In the genomic region with DNA sequence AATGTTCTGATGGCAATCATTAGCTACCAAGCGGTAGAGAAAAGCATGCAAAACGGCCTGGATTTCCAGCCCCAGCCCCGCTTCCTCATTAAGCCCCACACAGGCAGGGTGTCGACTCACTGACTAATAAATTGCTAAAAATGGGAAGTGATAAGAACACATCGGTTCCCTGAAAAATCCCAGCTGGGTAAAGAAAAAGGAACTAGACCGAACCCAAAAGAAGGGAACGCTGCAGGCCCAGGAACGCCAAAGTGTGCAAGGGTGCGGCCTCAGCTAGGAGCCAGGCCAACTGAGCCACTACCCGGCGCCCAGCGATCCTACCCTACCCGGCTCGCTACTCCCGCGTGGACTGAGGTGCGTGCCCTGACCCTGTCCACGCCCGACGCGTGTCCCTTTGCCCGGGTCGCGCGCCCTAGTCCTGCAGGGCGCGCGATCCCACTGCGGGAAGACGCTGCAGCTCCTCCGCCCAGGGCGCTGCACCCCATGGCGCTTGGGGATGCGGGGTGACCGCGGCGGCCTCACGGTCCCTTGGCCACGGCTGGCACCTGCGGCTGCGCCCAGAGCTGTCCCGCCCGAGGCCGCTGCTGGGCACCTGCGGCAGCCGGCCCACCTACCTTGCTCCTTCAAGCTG, we compare ENCODE assay signal across 8 mouse cellular contexts. TPM values are rescaled to one million over a fixed set of nuclear protein-coding genes. Genes with fewer than 3 reads are reported as not detected.
DNase-seq lines count a peak whose midpoint lies in the region; ATAC-seq and TF ChIP-seq lines count a peak whose summit lies in the region.

No protein-coding gene starts in this region.

- peak; percentile 37 for DNase-seq in layer of hippocampus, adult 11-12 months (ENCODE audit: low spot score)
- no peak for DNase-seq in layer of hippocampus, adult 9-10 months (ENCODE audit: low spot score)
- DNase-seq in ZHBTc4 (ENCODE audit: low read depth, low spot score): peak; percentile 35
- DNase-seq in lung, embryonic 14.5 days: peak; percentile 16

- WGBS in forebrain, embryonic 15.5 days: 2% methylated on average over 46 of the region's 46 CpGs
- WGBS in intestine, embryonic 15.5 days: 4% methylated on average over 44 of the region's 46 CpGs
- WGBS in lung, embryonic 14.5 days: 4% methylated on average over 46 of the region's 46 CpGs
- 3% methylated on average over 46 of the region's 46 CpGs for WGBS in olfactory bulb, adult 2 months

- H3K27me3 ChIP-seq in forebrain, embryonic 15.5 days: 0 out of 2 replicates have a peak, but pooled peaks cover 5% of the 10 kb centered on the region
- H3K27me3 ChIP-seq in intestine, embryonic 15.5 days (replicated peaks): peaks cover 13% of the 10 kb centered on the region
- peaks cover 27% of the 10 kb centered on the region for H3K27me3 ChIP-seq in lung, embryonic 14.5 days (ENCODE audit: insufficient read depth, low read length)

- H3K4me3 ChIP-seq in forebrain, embryonic 15.5 days: peak overlapping the region; percentile 64
- H3K4me3 ChIP-seq in intestine, embryonic 15.5 days (replicated peaks): peak overlapping the region; percentile 63
- peak overlapping the region; percentile 55 for H3K4me3 ChIP-seq in lung, embryonic 14.5 days (ENCODE audit: low read depth, low read length)
- peak overlapping the region; percentile 82 for H3K4me3 ChIP-seq in olfactory bulb, adult 2 months (ENCODE audit: insufficient read depth, low read depth, low read length)

- H3K4me2 ChIP-seq in forebrain, embryonic 15.5 days (replicated peaks): peak overlapping the region; percentile 95
- H3K4me2 ChIP-seq in intestine, embryonic 15.5 days (replicated peaks): peak overlapping the region; percentile 96
- peak overlapping the region; percentile 83 for H3K4me2 ChIP-seq in lung, embryonic 14.5 days

- ATAC-seq in forebrain, embryonic 15.5 days (replicated peaks): peak; percentile 66
- peak; percentile 82 for ATAC-seq in intestine, embryonic 15.5 days
- peak; percentile 41 for ATAC-seq in lung, embryonic 14.5 days (ENCODE audit: insufficient read depth)
- ATAC-seq in CD4-positive, CD25-positive, alpha-beta regulatory T cell, adult 4 months: no peak

- no peak for TF ChIP-seq POLR2A in olfactory bulb, adult 2 months (IDR thresholded peaks at IDR 0.05; ENCODE audit: insufficient read depth, low read depth, low read length)

- no peak for TF ChIP-seq CTCF in lung, embryonic 14.5 days (IDR thresholded peaks at IDR 0.05; ENCODE audit: low read depth)
- TF ChIP-seq CTCF in olfactory bulb, adult 2 months (IDR thresholded peaks at IDR 0.05; ENCODE audit: insufficient read depth, low read depth, low read length): no peak

- peak overlapping the region; percentile 76 for H3K9ac ChIP-seq in forebrain, embryonic 15.5 days (replicated peaks)
- peak overlapping the region; percentile 56 for H3K9ac ChIP-seq in intestine, embryonic 15.5 days
- H3K9ac ChIP-seq in lung, embryonic 14.5 days: peak overlapping the region; percentile 54

- peak overlapping the region; percentile 81 for H3K27ac ChIP-seq in forebrain, embryonic 15.5 days (replicated peaks)
- H3K27ac ChIP-seq in intestine, embryonic 15.5 days: peak overlapping the region; percentile 64
- H3K27ac ChIP-seq in lung, embryonic 14.5 days (ENCODE audit: low read depth): no peak overlapping the region
- H3K27ac ChIP-seq in olfactory bulb, adult 2 months (ENCODE audit: insufficient read depth, low read depth, low read length): peak overlapping the region; percentile 59

- no peaks in the 10 kb centered on the region for H3K36me3 ChIP-seq in forebrain, embryonic 15.5 days
- no peaks in the 10 kb centered on the region for H3K36me3 ChIP-seq in intestine, embryonic 15.5 days
- no peaks in the 10 kb centered on the region for H3K36me3 ChIP-seq in lung, embryonic 14.5 days (ENCODE audit: insufficient read depth)

- H3K9me3 ChIP-seq in forebrain, embryonic 15.5 days: no peaks in the 10 kb centered on the region
- H3K9me3 ChIP-seq in intestine, embryonic 15.5 days: no peaks in the 10 kb centered on the region
- H3K9me3 ChIP-seq in lung, embryonic 14.5 days (ENCODE audit: low read depth, low read length): no peaks in the 10 kb centered on the region

- peaks cover 42% of the 10 kb centered on the region for H3K4me1 ChIP-seq in forebrain, embryonic 15.5 days
- no peaks in the 10 kb centered on the region for H3K4me1 ChIP-seq in intestine, embryonic 15.5 days (replicated peaks)
- no peaks in the 10 kb centered on the region for H3K4me1 ChIP-seq in lung, embryonic 14.5 days (ENCODE audit: insufficient read depth)
- peaks cover 7% of the 10 kb centered on the region for H3K4me1 ChIP-seq in olfactory bulb, adult 2 months (ENCODE audit: control insufficient read depth, insufficient read depth, low read length)

RNA-seq across cellular contexts. Expression of a gene that starts 0.9 kb away (rescaled TPM):
- polyA plus RNA-seq in forebrain, embryonic 15.5 days (2015; fragmentation: Nextera tagmentation; extraction: Ambion mirVana): 58.6 and 73.1 TPM in 2 replicates
- polyA plus RNA-seq in intestine, embryonic 15.5 days (2015; fragmentation: Nextera tagmentation; extraction: Ambion mirVana): 13.4 and 14.8 TPM in 2 replicates
- 6.6 and 7.7 TPM in 2 replicates for polyA plus RNA-seq in lung, embryonic 14.5 days (2014; fragmentation: Nextera tagmentation; extraction: Ambion mirVana)
- polyA plus RNA-seq in olfactory bulb, adult 2 months (2012; ENCODE audit: insufficient read depth, insufficient read length, low replicate concordance, missing spikeins): not detected in 2 replicates
- polyA plus RNA-seq in CD4-positive, CD25-positive, alpha-beta regulatory T cell, adult 4 months (2017; shearing (Covaris generic)): 1 to 10 TPM in 1 of 2 experiments, under 1 TPM in 1; 0.90 to 2.9 TPM
